Mouse (Mus musculus) hindbrain, embryonic 16.5 days (tissue): ENCODE measurements around the gene Gm10100. TPM values are rescaled to one million over a fixed set of nuclear protein-coding genes. Genes with fewer than 3 reads are reported as not detected.
"Not testable (repeated sequence)": the region's sequence is repeated elsewhere in the genome, so short reads cannot be mapped to it uniquely, and the experiment has no call there.

Source experiments
- ATAC-seq: fragments of 200-750 bp; cut with Nextera tagmentation; 2 replicates; pipeline ENCODE4 v1.8.0; 2017; ENCODE audit warnings: moderate TSS enrichment, moderate library complexity
- H3K27ac ChIP-seq: fragments of 300-500 bp; sonication (generic); 2 replicates; pipeline ENCODE4 v1.5.1; 2014; ENCODE audit warnings: low read depth, mild to moderate bottlenecking, control low read depth, low read length, moderate library complexity
- H3K27me3 ChIP-seq: fragments of 300-500 bp; sonication (generic); replicated peaks from 2 replicates; pipeline ENCODE4 v1.6.1; 2014; ENCODE audit warnings: low read length; ENCODE audit not compliant: control insufficient read depth, insufficient read depth
- H3K36me3 ChIP-seq: fragments of 300-500 bp; sonication (generic); 2 replicates; pipeline ENCODE4 v1.6.1; 2014; ENCODE audit warnings: mild to moderate bottlenecking, low read length, moderate library complexity, mixed read lengths; ENCODE audit not compliant: control insufficient read depth, insufficient read depth
- H3K4me1 ChIP-seq: fragments of 300-500 bp; sonication (generic); 2 replicates; pipeline ENCODE4 v1.6.1; 2014; ENCODE audit warnings: low read depth, low read length; ENCODE audit not compliant: control insufficient read depth, insufficient read depth
- H3K4me2 ChIP-seq: fragments of 300-500 bp; sonication (generic); 2 replicates; pipeline ENCODE4 v1.6.1; 2014; ENCODE audit warnings: mild to moderate bottlenecking, low read length, control low read depth, moderate library complexity
- H3K4me3 ChIP-seq: fragments of 300-500 bp; sonication (generic); 2 replicates; pipeline ENCODE4 v1.5.1; 2014; ENCODE audit warnings: mild to moderate bottlenecking, low read length, control low read depth, moderate library complexity
- H3K9ac ChIP-seq: fragments of 300-500 bp; sonication (generic); 2 replicates; pipeline ENCODE4 v1.6.1; 2014; ENCODE audit warnings: low read depth, mild to moderate bottlenecking, control low read depth, low read length, moderate library complexity
- H3K9me3 ChIP-seq: fragments of 300-500 bp; sonication (generic); 2 replicates; pipeline ENCODE4 v1.6.1; 2014; ENCODE audit warnings: mild to moderate bottlenecking, low read length, moderate library complexity; ENCODE audit not compliant: control insufficient read depth
- WGBS: fragments of 180-500 bp; shearing (Covaris S2); extraction: QIAGEN DNeasy Blood & Tissue Kit; methylation state at CpG from one replicate; pipeline ENCODE4 v1.1.7; 2014; 5-methylcytosine and 5-hydroxymethylcytosine counted together
- polyA plus RNA-seq: library from polyadenylated mRNA; unstranded; fragments of >200 nt; fragmentation: Nextera tagmentation; extraction: Ambion mirVana; gene quantifications from 2 replicates; pipeline ENCODE4 v1.2.1, GENCODE M21; 2015

The Gm10100 gene
- polyA plus RNA-seq: not detected in 2 replicates

GRCm38 (mm10) chr10:77726186-77726585 is at the start of gene Gm10100:
Gene Gm10100 (plus strand): TSS chr10:77726486.
- Histone ChIP-seq H3K9me3 (no peaks in the 10 kb centered on the region), H3K9ac (no peak within 1 kb of the TSS), H3K4me1 (no peaks in the 10 kb centered on the region), H3K27ac (no peak within 1 kb of the TSS), H3K27me3 (no peaks in the 10 kb centered on the region; the same call in 1 of the 2 replicates), H3K4me2 (no peak within 1 kb of the TSS), H3K36me3 (no peaks in the 10 kb centered on the region), H3K4me3 (no peak within 1 kb of the TSS)
- 52% methylated on average over 3 of the region's 3 CpGs for WGBS
- ATAC-seq: no peak

- H3K27me3 ChIP-seq: peaks cover 23% of the 10 kb centered on the region
- peak overlapping the region; percentile 44 for H3K9ac ChIP-seq
- H3K9me3 ChIP-seq: no peaks in the 10 kb centered on the region
- no peak overlapping the region for H3K27ac ChIP-seq
- WGBS: 1% methylated on average over 31 of the region's 35 CpGs
- peak overlapping the region; percentile 80 for H3K4me2 ChIP-seq
- ATAC-seq: no peak
- no peaks in the 10 kb centered on the region for H3K36me3 ChIP-seq
- peak overlapping the region; percentile 39 for H3K4me3 ChIP-seq
- peaks cover 11% of the 10 kb centered on the region for H3K4me1 ChIP-seq
Measured at GRCm38 (mm10) chr10:77677562-77677961, 48.7 kb upstream of the Gm10100 start.

DNA sequence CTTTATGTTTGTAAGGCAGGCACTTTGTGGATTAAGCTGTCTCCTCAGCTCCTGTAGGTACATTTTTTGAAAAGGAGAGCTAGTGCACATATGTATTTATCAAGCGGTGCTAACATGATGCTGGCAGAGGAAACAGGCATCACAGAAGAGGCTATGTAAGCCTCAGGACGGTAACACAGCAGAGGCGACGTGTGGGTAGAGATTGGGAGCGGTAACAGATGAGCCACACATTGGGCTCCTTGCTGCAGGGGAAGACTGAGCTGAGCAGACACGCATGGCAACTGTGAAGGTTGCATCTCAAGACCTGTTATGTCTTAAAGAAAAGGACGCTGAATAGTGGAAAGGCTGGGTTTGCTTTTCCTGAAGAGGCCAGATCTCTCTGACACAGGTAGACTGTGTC is 43.3 kb upstream of the Gm10100 start:
- ATAC-seq: no peak
- Histone ChIP-seq H3K36me3 (no peaks in the 10 kb centered on the region), H3K27me3 (peaks cover 26% of the 10 kb centered on the region), H3K4me2 (no peak overlapping the region), H3K9me3 (no peaks in the 10 kb centered on the region), H3K4me3 (no peak overlapping the region), H3K27ac (no peak overlapping the region), H3K9ac (no peak overlapping the region), H3K4me1 (peaks cover 4% of the 10 kb centered on the region)
- 81% methylated on average over 7 of the region's 7 CpGs for WGBS

- Histone ChIP-seq H3K4me3 (no peak overlapping the region), H3K27me3 (peaks cover 22% of the 10 kb centered on the region), H3K4me2 (no peak overlapping the region), H3K27ac (no peak overlapping the region), H3K36me3 (no peaks in the 10 kb centered on the region), H3K4me1 (peaks cover 3% of the 10 kb centered on the region; the same call in 1 of the 2 replicates), H3K9me3 (no peaks in the 10 kb centered on the region), H3K9ac (no peak overlapping the region)
- 38% methylated on average over 8 of the region's 8 CpGs for WGBS
- ATAC-seq: no peak
Measured at GRCm38 (mm10) chr10:77684181-77684580, 42.1 kb upstream of the Gm10100 start.

- H3K9ac ChIP-seq: no peak within 1 kb of the TSS
- no peak within 1 kb of the TSS for H3K27ac ChIP-seq
- no peaks in the 10 kb centered on the region for H3K36me3 ChIP-seq
- 11% methylated on average over 22 of the region's 22 CpGs for WGBS
- H3K4me1 ChIP-seq: peaks cover 3% of the 10 kb centered on the region; the same call in 1 of the 2 replicates
- H3K27me3 ChIP-seq: peaks cover 18% of the 10 kb centered on the region
- H3K9me3 ChIP-seq: no peaks in the 10 kb centered on the region
- no peak within 1 kb of the TSS for H3K4me3 ChIP-seq
- no peak within 1 kb of the TSS for H3K4me2 ChIP-seq
- ATAC-seq: no peak; the same call in 1 of the 2 replicates
Measured at GRCm38 (mm10) chr10:77685895-77686664, 40.2 kb upstream of the Gm10100 start, which contains the start of gene Tspear. Gene Tspear (plus strand): TSS chr10:77686569.

- no peak for ATAC-seq
- Histone ChIP-seq H3K4me3 (no peak overlapping the region), H3K36me3 (no peaks in the 10 kb centered on the region), H3K4me2 (no peak overlapping the region), H3K9me3 (no peaks in the 10 kb centered on the region), H3K27ac (no peak overlapping the region), H3K4me1 (peaks cover 3% of the 10 kb centered on the region; the same call in 1 of the 2 replicates), H3K9ac (no peak overlapping the region), H3K27me3 (peaks cover 18% of the 10 kb centered on the region)
- 43% methylated on average over 10 of the region's 10 CpGs for WGBS
Measured at GRCm38 (mm10) chr10:77687021-77687420, 39.3 kb upstream of the Gm10100 start.

GRCm38 (mm10) chr10:77690356-77690807 is 35.9 kb upstream of the Gm10100 start, which contains the start of gene Gm19402:
Gene Gm19402 (minus strand): TSS chr10:77690757.
- H3K9me3 ChIP-seq, H3K9ac ChIP-seq, ATAC-seq, H3K4me2 ChIP-seq, H3K36me3 ChIP-seq, H3K4me3 ChIP-seq, H3K4me1 ChIP-seq, H3K27ac ChIP-seq: not testable (repeated sequence)
- WGBS: 77% methylated on average over 3 of the region's 3 CpGs
- H3K27me3 ChIP-seq: peaks cover 16% of the 10 kb centered on the region

DNA sequence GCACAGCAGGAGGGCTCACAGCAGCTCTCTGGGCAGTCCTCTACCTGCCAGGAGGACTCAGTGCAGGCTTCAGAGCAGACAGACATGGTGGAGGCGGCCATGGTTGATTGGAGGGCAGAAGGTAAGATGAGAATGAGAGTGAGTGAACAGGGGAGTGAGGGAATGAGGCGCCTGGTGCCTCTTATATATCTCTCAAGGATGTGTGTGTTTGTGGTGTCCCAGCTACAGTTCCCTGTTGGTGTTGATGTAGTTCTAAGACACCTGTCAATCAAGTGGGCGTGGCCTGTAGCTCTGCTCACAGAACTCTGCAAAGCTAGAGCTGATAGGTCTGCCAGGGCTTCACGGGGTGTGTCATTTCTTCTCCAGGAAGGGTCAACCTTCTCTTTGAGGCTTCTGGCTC is 29.2 kb upstream of the Gm10100 start, which contains the start of gene Gm9508:
TSS of gene Gm9508 (minus strand) at position 101 of the 400 bp plus-strand sequence.
- H3K4me3 ChIP-seq: no peak within 1 kb of the TSS
- H3K9ac ChIP-seq: no peak within 1 kb of the TSS
- H3K27me3 ChIP-seq: no peaks in the 10 kb centered on the region
- no peak within 1 kb of the TSS for H3K27ac ChIP-seq
- no peak within 1 kb of the TSS for H3K4me2 ChIP-seq
- no peak for ATAC-seq
- no peaks in the 10 kb centered on the region for H3K4me1 ChIP-seq
- H3K9me3 ChIP-seq: peaks cover 2% of the 10 kb centered on the region; the same call in 1 of the 2 replicates
- H3K36me3 ChIP-seq: no peaks in the 10 kb centered on the region
- WGBS: 33% methylated on average over 4 of the region's 4 CpGs

- Histone ChIP-seq H3K27me3 (no peaks in the 10 kb centered on the region), H3K4me1 (no peaks in the 10 kb centered on the region), H3K36me3 (no peaks in the 10 kb centered on the region), H3K4me3 (no peak within 1 kb of the TSS), H3K9me3 (peaks cover 9% of the 10 kb centered on the region; the same call in 1 of the 2 replicates), H3K4me2 (no peak within 1 kb of the TSS), H3K9ac (no peak within 1 kb of the TSS), H3K27ac (no peak within 1 kb of the TSS)
- WGBS: 93% methylated on average over 1 of the region's 1 CpGs
- ATAC-seq: no peak
Measured at GRCm38 (mm10) chr10:77706326-77706725, 20.0 kb upstream of the Gm10100 start, which contains the start of gene Gm10272. Gene Gm10272 (plus strand): TSS chr10:77706626.
